Mouse (Mus musculus): ENCODE measurements around the gene Appl2. TPM values are rescaled to one million over a fixed set of nuclear protein-coding genes. Genes with fewer than 3 reads are reported as not detected.
"Not testable (repeated sequence)": the region's sequence is repeated elsewhere in the genome, so short reads cannot be mapped to it uniquely, and the experiment has no call there.

Gene Appl2
- 10 to 100 TPM; 72.6 to 87.7 TPM for total RNA-seq (2021)
- long read RNA-seq, transcript Appl2-201 (21 exons, 3,020 nt) = major isoform, 27 of 47 reads
- long read RNA-seq, partial matches to known transcripts = 3 of 47 reads
- long read RNA-seq, other reads (novel, unspliced or antisense) = 17 of 47 reads

DNA sequence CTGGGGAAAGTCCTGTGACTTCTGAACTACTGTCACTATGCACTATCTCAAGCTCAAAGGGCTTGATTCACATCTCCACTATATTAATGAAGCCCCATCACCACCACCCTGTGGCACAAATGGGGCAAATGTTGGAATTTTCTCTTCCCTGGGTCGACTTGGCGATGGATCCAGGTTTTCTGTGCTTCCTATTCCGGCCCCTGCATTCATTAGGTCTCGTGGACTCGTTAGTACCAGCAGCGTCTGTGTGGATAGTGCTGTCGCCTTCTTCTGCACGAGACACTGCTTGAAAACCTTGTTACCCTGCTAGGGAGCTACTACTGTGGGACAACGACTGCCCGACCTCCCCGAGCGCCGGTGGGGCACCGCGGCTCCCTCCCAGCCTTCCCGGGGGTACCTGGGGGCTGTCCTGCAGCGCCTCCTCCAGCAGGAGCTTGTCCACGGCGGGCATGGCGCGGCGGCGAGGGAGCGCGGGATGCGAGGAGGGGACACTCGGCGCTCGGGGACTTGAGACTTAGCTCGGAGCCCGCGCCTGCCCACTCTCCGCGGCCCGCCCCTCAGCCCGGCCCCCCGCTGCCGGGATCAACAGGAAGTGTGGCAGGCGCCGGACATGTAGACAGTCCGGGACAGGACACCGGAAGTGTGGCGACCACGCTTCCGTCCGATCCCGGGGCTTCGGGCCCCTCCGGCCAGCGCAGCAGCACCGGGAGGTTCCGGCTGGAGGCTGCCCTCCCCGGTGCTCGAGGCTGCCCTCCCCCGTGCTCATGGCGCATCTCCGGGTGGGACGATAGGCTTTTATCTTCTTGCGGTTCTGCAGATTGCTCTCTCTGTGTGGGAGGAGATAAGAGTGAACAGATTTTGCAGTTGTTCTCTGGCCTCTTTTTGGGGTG is at the start of gene Appl2:
TSS of gene Appl2 (minus strand) at position 608 of the 890 bp plus-strand sequence.
- DNase-seq (ENCODE audit: low spot score in 2 of 2) = peak; percentile 82 to 92

DNA sequence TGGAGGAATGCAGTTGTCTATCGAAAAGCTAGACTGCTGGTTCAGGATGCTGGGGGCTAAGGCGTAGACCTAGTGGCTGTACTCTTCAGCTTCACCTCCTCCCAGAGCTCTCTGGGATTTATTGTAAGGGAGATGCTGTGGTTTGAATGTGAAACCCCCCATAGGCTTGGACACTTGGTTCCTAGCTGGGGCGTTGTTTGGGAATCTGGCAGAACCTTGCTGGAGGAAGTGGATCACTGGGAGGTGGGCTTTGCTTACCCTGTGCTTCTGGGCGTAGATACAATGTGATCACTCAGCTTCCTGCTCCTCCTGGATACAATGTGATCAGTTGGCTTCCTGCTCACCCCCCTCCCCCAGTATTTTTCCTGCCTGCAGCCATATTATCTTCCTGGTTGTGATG is 47.7 kb upstream of the Appl2 start:
- no peak for DNase-seq (ENCODE audit: low spot score in 2 of 2)

DNA sequence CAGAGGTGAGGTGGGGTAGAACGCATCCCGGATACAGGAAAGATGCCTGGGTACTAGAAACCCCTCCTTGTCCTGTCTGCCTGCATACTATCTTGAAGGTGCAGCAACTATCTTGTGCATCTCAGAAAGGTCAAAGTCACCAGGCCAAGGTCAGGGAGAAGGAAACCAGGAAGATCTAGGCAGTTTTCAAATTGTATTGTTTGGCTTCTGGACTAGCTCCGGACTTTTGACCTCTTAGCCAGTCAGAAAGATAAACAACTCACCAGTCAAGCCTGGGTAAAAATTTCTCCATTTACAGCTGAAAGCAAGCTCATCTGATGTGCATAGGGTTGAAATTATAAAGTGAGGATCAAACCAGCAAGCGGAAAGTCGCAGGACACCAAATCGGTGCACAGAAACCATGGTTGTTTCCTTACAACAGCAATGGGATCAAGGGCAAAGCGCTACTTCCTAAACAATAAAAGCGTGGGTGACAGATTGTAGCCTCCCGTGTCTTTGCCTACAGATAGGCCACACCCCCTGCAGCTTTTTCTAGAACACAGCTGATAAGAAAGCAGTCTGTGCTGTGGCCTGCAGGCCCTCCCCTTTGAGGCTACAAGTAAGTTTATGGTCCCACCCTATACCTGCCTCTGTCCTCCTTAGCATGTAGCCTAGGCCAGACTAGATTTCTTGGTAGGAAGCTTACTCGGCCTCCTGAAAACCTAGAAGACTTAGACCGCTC is 43.8 kb upstream of the Appl2 start:
- no peak for DNase-seq (ENCODE audit: low spot score in 2 of 2)

DNA sequence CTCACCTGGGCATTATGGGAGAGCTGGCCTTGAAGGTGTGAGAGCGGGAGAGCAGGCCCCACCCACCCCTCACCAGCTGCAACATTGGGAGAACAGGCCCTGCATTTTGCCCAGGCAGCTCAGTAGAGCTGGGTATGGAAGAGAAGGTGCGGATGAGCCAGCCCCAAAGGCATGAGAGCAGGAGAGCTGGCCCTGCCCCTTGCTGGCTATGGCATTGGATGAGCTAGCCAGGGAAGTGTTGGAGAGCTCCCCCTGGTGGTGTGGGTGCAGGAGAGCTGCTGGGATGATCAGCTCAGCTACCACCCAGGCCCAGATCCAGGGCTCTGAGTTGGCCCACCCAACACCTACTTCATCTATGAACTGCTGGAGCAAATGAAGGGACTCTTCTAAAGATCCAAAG is 39.7 kb upstream of the Appl2 start:
- DNase-seq (ENCODE audit: low spot score in 2 of 2) = no peak

DNA sequence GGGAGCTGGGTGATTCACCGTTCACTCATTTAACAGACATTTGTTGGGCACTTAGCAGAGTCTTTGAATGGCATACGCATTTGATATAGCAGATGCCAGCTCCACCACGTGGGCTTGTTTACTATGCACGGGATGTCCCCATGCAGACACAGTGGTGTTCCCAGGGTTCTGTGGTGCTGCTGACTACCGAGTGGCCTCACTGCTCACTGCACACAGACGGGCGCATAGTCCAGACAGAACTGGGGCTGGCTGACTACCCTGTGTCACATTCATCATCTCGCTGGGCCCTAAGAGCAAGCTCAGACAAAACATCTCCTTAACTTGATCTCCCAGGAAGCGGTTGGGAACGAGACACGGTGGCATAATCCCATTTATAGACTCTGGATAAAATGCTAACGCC is 32.8 kb upstream of the Appl2 start:
- DNase-seq (ENCODE audit: low spot score in 2 of 2) = peak in 1 of 2 experiments; percentile 31

DNA sequence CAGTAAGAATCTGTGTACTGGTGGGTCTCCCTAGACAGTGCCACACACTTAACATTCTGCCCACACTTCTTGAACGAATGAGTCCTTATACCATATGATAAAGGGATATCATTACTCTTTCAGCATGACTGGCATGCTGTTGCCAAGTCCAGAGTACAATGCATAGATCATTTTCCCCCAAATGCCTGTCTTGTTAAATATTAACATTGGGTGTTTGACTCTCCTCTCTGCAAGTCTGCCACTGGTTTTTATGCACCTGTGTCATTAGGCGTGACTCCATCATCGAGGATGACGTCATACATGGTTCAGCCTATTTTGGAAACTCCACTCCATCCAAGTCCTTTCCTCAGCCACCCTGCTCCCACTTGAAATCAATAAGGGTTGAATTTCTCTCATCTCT is 18.0 kb upstream of the Appl2 start:
- no peak for DNase-seq (ENCODE audit: low spot score in 2 of 2)

DNA sequence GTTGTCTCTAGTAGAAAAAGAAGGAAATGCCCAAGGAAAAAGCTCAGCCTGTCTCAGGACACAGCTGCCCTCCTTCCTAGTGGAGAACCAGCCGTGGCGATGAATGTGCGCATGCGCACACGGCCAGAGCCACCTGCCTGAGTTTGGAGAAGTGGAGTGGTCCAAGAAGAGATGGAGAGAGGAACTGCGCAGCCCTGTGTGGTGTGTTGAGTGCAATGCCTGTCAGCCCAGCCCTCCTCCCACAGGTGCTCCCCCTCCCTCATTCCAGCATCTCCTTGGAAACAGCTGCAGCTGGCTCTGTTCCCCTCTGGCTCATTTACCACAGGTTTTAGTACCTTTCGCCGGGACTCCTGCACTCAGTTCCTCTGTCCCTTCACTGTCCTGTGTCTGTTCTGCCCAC is 13.4 kb upstream of the Appl2 start:
- no peak for DNase-seq (ENCODE audit: low spot score in 2 of 2)

DNA sequence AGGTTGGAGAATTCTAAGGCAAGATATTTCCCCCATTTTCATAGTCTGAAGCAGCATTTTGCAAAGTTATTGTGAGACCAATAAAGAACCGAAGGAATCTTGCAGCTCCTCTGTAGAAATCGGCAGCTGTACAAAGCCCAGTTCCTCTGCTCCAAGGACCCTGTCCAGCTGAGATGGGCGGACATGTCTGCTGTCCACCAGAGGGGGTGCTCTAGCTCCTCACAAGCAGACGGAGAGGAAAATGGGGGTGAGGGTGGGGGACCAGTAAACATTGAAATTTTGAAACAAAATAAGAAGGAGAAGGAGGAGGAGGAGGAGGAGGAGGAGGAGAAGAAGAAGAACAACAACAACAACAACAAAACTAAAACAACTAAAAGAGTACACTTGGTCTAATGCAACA is 12.1 kb upstream of the Appl2 start:
- no peak for DNase-seq (ENCODE audit: low spot score in 2 of 2)

DNA sequence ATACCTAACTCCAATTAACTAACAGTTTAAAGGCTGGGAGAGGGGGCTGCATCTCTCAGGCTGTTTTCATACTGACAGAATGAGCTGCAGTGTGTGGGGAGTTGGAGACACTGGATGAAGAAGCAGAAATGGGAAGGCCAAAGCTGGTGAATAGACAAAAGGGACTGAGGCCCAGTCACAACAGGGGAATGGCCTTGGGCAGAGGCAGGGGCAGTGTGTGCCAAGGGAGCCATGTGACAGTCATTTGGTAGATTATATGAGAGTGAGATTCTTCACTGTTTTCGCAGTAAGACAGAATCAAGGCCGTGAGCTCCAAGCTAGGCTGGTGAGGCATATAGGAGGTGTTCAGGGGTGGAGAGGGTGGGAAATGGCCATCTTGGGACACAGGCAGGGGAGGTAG is 6.1 kb upstream of the Appl2 start:
- peak in 1 of 2 experiments; percentile 21 for DNase-seq (ENCODE audit: low spot score in 2 of 2)

DNA sequence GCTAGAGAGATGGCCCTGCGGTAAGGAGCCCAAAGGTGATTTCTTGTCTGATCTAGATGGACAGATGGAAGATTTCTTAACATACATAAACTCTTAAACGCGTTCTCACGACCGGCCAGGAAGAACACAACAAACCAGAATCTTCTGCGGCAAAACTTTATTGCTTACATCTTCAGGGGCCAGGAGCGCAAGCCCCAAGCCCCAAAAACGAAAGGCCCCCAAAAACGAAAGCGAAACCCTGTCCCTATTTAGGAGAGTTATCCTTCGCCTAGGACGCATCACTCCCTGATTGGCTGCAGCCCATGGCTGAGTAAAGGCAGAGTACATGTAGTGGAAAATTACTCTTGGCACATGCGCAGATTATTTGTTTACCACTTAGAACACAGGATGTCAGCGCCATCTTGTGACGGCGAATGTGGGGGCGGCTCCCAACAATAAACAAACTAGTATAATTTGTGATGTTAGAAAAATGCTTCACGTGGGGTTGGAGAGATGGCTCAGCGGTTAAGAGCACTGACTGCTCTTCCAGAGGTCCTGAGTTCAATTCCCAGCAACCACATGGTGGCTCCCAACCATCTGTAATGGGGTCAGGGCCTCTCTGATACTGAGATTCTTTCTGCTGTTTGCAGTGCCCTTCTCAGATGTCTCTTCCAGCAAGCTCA is 3.8 kb upstream of the Appl2 start:
- not testable (repeated sequence) for DNase-seq (ENCODE audit: low spot score in 2 of 2)

DNA sequence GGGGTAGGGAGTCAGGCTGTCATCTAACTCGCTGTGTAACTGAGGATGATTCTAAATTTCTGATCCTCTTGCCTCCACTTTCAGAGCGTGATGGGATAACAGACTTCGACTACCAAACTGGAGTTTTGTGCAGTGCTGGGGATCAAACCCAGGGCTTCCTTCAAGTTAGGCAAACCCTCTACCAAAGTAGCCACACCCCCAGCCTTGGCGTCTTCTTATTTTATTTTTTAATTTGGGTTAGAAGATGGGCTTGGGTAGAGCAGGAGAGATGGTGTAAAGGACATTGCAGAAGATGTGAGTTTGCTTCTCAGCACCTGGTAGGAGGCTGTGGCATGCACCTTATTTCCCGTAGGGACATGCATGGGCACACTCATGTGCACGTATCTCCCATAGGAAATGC is 499 bp upstream of the Appl2 start:
- no peak for DNase-seq (ENCODE audit: low spot score in 2 of 2)

DNA sequence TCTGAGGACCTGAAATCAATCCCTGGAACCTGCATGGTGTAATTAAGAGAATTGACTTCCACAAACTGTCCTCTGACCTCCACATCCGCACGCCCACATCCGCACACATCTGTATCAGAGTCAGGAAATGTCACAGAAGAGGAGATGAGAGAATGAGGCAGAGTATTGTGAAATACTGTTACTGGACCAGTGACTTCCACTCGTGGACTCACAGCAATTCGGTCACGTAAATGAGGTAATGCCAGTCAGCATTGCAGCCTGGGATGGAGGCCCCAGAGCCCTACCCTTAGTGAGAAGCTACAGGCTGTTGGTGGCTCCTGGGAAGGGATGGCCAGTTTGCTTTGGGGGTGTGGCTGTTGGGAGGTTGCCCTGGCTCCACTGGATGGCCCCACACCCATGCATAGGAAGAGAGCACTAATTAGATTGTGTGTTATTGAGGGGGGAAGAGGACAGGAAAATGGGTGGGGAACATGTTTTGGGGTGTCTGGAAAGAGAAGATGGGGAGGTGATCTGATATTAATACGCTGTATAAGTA is 2.1 kb downstream of the Appl2 start:
- DNase-seq (ENCODE audit: low spot score in 2 of 2) = no peak

DNA sequence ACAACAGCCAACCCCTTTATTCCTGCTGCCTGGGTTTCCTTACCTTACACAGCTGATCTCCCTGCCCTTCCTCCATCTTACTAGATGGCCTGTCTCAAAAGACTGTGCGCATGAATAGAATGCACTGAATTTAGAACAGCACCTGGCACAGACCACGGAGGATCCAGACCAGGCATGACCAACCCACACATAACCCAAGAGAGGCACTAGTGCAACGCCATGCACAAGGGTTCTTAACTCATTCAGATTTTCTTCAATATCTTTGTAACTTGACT is 2.9 kb downstream of the Appl2 start:
- no peak for DNase-seq (ENCODE audit: low spot score in 2 of 2)

DNA sequence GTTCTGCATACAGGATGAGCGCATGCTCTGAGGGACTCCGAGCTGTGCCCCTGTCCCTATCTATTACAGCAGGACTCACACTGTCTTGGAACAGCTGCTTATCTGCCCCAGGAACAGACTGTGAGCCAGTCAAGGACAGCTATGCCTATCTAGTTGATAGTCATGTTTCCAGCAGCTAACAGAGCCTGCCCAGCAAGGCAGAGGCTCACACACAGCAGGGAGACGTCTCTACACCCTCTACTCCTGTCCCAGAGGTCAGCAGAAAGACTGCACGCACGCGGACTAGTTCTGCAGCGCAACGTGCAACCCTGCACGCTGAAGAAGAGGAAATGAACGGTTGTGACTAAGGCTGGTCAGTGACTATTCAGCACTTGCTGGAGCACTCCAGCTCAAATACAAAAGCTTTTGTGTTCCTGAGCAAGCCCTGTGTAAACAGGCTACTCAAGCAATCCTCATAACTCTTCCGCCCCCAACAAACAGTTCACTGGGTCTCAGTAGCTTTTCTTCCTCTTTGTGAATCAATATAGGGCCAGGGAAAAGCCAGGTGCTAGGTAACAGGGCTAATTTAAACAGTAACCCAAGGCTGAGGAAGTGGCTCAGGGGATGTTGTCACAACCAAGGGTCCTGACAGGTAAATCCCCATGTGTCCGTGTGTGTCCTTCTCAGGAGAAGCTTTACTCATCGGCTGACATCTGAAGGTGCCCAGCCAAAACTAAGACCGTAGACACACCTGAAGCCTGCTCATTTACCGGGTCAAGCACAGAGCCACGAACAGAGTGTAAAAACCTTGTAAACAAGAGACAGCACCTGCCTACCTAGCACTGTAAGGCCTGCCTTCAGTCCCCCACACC is 3.4 kb downstream of the Appl2 start:
- DNase-seq (ENCODE audit: low spot score in 2 of 2) = no peak

DNA sequence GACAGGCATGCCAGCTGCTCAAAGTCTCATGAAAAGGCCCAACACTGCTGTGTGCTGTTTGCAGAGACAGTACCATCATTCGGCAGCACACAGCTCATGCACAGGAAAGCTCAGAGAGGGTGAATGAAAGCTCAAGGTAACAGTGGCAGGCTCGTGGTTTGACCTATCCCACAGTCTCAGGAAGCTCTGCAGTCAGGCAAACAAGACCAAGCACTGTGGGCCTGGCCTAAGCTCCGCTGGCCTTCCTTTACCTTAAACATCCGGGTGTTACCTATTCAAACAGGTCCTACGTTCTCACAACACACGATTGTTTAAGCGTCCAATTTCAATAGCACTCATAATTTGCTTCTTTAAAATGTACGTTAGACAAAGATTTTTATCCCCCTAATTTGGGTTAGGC is 4.4 kb downstream of the Appl2 start:
- DNase-seq (ENCODE audit: low spot score in 2 of 2) = no peak

DNA sequence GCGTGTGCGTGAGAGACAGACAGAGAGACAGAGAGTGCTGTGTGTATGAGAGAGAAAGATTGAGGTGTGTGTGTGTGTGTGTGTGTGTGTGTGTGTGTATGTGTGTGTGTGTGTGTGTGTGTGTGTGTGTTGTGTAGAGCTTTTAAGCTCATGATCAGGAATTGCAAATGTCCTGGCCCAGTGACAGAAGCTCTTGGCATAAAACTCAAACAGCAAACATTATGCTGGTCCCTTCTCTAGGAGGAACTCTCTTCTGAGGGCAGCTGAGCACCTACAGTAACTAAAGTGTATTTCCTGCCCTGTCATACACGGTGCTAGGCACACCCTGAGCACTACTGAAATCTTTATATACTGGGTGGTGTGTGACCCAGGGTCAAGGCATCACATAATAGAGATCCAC is 6.9 kb downstream of the Appl2 start:
- no peak for DNase-seq (ENCODE audit: low spot score in 2 of 2)

DNA sequence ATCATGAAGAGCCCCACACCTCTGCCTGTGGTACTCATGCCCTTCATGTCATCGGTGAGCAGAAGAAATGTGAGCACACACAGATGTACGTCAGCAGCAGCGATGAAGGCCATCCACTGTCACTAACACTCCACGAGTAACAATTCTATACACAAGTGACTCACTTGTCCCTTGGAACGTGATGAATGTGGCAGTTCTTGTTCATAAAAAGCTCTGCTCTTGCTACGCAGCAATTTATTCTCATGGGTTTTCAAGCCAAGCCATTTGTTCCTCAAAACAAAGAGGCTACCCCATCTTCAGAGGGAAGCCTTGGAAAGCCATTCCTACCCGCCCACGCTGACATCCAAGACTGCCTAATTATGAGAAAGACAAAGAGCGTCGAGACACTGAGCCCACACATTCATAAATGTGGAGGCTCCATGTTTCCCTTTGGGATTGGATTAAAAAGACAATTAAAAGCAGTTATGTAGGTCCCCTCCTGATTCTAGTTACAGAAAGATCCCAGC is 8.6 kb downstream of the Appl2 start:
- DNase-seq (ENCODE audit: low spot score in 2 of 2) = peak; percentile 46 to 65

DNA sequence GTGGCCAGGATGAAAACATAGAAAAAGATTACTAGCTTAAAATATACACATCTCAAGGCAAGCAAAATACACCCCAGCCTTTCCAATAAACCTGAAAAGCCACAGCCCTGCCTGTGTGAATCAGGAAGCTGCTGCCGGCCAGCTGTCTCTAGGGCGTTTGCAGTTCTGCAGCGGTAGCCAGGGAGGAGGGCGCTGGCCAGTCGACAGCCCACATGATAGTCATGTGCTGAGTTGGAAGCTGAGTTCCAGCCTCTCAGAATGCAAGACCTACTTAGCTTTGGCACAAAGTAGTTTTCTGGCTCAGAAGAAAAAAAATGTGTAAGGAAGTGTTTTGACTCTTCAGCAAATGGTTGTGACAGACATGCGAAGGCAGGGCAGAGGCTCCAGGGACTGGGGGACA is 11.2 kb downstream of the Appl2 start:
- DNase-seq (ENCODE audit: low spot score in 2 of 2) = peak; percentile 42 to 78

DNA sequence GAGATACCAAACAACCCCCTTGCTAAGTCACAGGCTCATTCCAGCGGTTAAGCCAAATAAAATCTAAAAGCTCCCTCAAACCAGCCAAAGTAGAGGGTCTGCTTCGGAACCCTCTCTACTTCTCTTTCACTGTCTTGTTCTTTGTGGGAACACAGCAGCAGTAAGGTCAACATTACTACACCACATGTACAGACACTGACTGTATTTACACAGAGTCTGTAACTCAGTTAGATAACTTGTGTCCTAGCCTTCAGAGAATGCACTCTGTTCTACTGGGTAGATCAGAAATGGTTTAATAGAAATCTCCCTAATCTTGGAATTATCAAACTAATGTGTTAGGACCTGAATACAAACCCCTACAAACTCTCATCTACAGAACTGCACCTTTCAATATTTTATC is 12.3 kb downstream of the Appl2 start:
- DNase-seq (ENCODE audit: low spot score in 2 of 2) = no peak

DNA sequence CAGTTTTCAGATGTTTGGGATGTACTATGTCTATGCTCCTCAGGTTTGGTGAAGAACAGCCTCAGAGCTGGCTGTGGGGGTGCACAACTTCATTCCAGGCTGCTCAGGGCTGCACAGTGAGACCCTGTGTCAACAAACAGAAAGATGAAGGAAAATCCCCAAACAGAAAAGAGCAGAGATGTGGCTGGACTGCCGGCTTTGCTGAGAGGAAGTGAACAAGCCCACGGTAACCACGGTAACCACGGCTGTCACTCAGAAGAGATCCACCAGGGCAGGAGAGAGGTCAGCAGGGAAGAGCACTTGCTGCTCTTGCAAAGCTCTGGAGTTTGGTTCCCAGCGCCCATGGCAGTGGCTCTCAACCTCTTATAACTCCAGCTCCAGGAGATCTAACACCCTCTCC is 14.1 kb downstream of the Appl2 start:
- DNase-seq (ENCODE audit: low spot score in 2 of 2) = no peak
